Mouse (Mus musculus) urinary bladder, postnatal 10 days (tissue): ENCODE measurements around the gene 2210016L21Rik.
"Not testable (repeated sequence)": the region's sequence is repeated elsewhere in the genome, so short reads cannot be mapped to it uniquely, and the experiment has no call there.

Experiments used
- DNase-seq: peaks from one replicate; pipeline ENCODE4 v3.0.0; 2022; ENCODE audit warnings: low spot score

2210016L21Rik gene

DNA sequence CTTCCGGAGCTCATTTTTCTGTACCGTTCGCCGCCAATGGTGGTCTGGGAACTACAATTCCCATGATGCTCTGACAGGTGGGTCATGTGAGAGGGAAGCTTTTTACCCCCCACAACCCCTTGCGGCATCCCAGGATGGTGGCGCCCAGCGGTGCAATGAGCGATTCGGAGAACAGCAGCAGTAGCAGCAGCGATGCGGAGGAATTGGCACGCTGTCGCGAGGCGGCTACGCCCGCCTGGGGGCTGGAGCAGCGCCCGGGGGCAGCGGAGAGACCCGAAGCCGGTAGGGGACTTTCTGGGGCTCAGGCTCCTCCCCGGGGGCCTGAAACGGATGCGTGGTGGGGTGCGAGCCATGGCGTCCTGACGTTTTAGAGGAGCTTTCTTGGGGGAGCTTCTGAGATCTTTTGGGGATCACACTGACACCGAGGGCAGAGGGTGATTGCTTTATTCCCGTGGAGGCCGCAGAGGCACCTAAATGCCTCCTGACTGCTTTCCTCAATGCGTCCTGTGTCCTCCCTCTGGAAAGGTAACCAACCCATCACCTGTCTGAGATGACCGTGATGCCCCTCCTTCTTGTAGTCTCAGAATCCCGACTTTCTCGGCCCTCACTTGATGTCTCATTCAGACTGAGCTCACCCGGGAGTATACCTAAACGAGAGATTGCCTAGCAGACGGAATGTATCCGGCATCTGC lies at the start of gene 2210016L21Rik:
TSS of gene 2210016L21Rik (plus strand) at position 85 of the 692 bp plus-strand sequence.
- DNase-seq: no peak

GRCm38 (mm10) chr5:114895542-114895941 lies 46.4 kb upstream of the 2210016L21Rik start:
- DNase-seq: no peak

GRCm38 (mm10) chr5:114896688-114897373 lies 45.1 kb upstream of the 2210016L21Rik start, which contains the start of gene Oasl2:
Gene Oasl2, plus strand, starts transcription at chr5:114896936.
- DNase-seq: no peak

DNA sequence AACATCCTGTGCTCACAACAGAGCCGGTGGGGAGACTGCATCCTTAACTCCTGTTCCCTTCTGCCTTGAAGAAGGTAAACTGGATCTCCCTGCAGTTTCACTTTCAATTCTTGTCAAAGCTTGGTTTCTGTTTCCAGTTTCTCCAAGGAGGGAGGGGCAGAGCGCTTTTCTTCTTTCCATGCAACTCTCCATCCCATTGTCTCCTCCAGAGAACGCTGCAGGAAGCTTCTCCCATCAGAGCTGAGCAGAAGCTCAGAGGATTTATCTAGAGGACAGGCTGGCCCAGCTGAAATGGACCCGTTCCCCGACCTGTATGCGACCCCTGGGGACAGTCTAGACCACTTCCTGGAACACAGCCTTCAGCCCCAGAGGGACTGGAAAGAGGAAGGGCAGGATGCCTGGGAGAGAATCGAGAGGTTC lies 44.6 kb upstream of the 2210016L21Rik start:
- DNase-seq: no peak

GRCm38 (mm10) chr5:114898857-114899256 lies 43.1 kb upstream of the 2210016L21Rik start:
- DNase-seq: no peak

- no peak for DNase-seq
Measured at GRCm38 (mm10) chr5:114902413-114902812, 39.5 kb upstream of the 2210016L21Rik start.

GRCm38 (mm10) chr5:114908598-114909305 lies 33.2 kb upstream of the 2210016L21Rik start:
- no peak for DNase-seq

DNA sequence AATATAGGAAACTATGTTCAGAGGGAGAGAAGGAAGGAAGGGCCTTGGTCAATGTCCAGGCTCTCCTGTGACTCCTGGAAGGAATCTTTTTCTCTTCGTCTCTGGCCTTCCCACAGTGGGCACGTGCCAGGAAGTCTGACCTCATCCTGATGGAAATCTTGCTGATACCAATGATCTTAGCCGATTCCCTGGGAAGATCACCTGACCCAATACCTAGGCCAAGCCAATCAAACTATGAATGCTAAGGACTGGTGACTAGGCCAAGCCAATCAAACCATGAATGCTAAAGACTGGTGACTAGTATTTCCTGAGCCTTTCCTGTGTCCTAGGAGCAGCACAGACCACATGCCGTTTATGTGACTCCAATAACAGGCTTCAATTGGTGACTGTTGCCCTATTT lies 28.3 kb upstream of the 2210016L21Rik start:
- no peak for DNase-seq

DNA sequence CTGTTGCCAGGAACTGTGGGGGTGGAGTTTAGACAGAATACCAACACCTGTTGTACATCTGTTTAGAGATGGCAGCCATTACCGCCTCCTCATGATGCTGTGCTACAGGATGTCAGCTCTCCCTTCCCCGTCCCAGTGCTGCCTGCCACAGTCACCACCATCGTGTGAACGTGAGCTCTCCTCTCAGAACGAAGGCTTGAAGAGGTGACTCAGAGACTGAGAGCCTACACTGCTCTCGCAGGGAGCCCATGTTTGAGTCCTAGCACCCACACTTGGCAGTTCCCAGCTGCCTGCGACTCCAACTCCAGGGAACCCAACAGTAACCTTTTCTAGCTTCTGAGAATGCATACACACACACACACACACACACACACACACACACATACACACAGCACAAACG lies 27.1 kb upstream of the 2210016L21Rik start:
- no peak for DNase-seq

GRCm38 (mm10) chr5:114915854-114916253 lies 26.1 kb upstream of the 2210016L21Rik start:
- DNase-seq: no peak

DNA sequence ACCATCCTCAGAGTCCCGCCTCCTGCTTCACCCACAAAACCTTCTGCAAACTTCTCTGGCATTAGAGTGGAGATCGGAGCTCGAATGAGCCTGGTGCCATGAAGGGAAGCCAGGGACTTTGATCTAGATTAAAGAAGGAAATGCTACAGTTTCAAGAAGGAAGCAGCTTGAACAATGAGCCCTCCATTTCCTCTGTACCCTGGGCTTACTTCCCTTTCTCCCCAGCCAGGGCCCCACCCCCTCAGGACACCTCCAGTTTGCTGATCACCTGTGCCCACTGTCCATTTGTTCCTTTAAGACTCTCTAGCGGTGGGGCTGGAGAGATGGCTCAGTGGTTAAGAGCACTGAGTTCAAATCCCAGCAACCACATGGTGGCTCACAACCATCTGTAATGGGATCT lies 25.2 kb upstream of the 2210016L21Rik start:
- DNase-seq: no peak

DNA sequence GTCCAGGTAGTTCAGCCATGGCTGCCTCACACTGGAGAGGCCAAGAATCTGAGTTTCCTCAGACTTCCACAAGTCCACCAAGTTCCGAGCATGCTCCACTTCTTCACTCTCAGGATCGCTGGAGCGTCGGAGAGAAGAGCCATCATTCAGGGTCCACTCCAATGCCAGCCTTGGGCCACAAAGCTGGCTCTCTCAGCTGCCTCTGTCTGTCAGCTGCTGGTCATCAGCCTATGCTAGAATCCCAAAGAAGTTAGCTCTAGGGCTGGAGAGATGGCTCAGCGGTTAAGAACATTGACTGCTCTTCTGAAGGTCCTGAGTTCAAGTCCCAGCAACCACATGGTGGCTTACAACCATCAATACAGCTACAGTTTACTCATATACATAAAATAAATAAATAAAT lies 24.6 kb upstream of the 2210016L21Rik start:
- DNase-seq: not testable (repeated sequence)

DNA sequence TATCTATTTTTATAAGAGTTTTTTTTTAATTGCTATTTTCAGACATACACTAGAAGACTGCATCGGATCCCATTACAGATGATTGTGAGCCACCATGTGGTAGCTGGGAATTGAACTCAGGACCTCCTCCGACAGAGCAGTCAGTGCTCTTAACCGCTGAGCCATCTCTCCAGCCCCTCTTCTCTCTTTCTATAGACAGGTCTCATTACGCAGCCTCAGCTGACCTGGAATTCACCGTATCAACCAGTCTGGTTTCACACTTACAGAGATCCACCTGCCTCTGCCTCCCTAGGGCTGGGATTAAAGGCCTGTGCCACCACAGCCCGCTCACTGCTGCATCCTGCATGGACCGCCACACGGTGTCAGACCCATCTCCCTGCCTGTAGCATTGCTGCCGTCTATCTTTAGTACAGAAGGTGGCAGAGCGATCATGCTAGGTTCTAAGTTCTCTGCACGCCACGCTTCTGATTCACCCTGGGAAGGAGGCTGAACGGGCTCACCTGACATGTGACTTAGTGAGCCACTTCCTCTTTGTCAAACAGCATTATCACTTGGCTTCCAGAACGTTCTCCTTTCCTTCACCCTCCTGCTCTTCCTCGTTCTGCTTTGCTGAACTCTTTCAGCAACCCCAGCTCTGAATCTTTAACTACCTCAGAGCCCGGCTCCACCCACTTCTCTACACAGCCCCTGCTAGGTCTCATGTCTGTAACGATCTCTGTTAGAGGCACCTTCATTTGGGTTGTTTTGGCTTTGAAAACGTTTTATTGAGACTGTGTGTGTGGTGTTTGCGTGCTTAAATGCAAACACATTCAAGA lies 20.2 kb upstream of the 2210016L21Rik start:
- DNase-seq: no peak

DNA sequence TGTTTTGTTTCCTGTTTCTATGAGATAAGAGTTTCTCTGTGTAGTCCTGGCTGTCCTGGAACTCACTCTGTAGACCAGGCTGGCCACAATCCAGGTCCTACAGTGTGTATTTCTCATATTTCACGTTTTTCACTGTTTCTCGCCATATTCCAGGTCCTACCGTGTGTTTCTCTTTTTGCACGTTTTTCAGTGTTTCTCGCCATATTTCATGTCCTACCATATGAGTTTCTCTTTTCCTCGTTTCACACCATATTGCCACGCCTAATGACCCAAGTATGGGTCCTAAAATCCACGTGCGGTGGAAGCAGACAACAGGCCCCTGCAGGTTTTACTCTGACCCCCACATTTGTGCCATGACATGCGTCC lies 19.6 kb upstream of the 2210016L21Rik start:
- no peak for DNase-seq

GRCm38 (mm10) chr5:114922998-114923473 lies 18.9 kb upstream of the 2210016L21Rik start, which contains the start of gene Oasl1:
Gene Oasl1, plus strand, starts transcription at chr5:114923240.
- no peak for DNase-seq

DNA sequence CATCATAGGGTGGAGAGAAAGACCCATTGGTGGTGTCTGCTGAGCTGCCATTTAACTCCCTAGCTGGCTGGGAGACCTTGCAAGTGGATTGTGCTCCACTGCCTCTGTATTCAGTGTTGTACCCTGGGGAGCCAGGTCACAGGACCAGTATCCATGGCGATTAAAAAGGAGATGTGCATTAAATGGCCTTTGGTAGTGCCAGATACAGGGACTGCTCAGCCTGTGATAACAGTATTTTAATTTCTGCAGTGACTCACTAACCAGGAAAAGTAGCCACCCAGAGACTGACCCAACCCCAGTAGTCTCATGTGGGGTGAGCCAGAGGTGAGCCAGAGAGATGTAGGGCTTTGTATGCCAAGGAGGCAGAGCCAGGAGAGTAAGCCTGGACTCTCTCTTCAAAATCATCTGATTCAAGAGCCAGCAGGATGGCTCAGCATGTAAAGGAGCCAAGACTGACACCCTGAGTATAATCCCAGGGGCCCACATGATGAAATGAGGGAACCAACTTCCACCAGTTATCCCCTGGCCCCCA lies 15.7 kb upstream of the 2210016L21Rik start:
- DNase-seq: no peak

DNA sequence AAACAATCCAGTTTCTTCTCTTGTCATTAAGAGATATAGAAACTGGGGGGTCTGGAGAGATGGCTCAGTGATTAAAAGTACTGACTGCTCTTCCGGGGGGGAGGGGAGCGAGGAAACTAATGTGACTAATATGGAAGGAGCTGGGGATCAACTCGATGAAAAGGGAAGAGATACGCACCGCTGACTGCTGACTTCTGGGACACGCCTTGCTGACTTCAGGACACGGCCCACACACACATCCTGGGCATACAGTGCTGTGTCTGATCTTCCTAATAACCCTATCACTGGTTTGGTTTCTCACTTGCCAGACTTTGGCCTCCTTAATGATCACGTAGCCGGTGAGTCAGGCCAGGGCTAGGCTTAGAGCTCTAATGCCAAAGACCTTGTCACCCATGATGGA lies 15.2 kb upstream of the 2210016L21Rik start:
- DNase-seq: no peak

GRCm38 (mm10) chr5:114931626-114932025 lies 10.3 kb upstream of the 2210016L21Rik start:
- DNase-seq: no peak

DNA sequence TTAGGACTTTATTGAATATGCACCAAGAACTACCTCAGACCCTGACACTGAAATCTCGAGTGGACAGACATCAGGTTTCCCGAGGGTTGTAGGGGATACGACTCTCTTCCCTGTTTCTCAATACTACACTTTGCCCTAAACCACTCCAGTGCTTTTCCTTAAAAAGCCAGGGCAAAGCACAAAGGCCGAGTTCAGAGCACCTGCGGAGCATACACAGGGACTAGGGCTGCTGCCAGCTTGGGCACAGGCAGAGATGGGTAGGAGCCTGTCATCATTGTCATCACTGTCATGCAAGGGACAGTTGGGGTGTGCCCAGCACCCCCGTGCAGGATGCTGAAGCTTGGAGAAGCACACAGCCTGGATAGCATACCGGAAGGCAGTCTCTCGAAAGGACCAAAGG lies 8.8 kb upstream of the 2210016L21Rik start:
- DNase-seq: no peak

DNA sequence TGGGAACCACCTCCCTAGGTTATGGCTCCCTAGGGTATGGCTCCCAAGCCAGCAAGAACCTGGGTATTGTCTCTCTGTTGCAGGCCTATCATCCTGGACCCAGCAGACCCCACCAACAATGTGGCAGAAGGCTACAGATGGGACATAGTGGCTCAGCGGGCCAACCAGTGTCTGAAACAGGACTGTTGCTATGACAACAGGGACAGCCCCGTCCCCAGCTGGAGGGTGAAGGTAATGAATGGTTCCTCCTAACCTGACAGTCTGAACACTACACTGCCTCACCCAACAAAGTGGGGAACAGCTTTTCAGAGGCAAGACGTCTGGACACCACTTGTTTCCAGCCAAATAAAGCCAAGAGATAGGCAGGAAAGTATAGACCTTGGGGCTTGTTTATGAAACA lies 6.1 kb upstream of the 2210016L21Rik start:
- no peak for DNase-seq

GRCm38 (mm10) chr5:114941138-114941537 lies 820 bp upstream of the 2210016L21Rik start:
- not testable (repeated sequence) for DNase-seq

GRCm38 (mm10) chr5:114942766-114943130 lies 790 bp downstream of the 2210016L21Rik start:
- no peak for DNase-seq
